In the genomic region with DNA sequence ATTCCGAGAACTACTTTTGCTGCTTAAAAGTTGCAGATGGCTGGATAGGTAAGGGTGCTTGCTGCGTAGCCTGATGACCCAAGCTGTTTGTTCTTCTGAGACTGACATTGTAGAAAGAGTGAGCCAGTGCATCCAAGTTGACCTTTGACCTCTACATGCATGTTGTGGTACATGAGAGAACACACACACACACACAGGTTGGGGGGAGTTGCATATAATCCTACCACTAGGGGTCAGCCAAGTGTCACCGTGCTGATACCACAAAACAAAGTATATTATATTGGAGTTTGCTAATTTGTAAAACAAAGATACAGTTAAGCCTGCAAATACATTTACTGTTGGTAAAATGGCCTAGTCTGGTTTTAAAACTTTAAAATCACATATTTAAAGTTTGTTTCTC, we compare ENCODE assay signal across 8 mouse cellular contexts. TPM values are rescaled to one million over a fixed set of nuclear protein-coding genes. Genes with fewer than 3 reads are reported as not detected.
DNase-seq lines count a peak whose midpoint lies in the region; ATAC-seq and TF ChIP-seq lines count a peak whose summit lies in the region.

No protein-coding gene starts in this region.

- no peak overlapping the region for H3K4me2 ChIP-seq in midbrain, postnatal 0 days (ENCODE audit: low read depth, low read length, poor library complexity, severe bottlenecking)

- H3K4me1 ChIP-seq in midbrain, postnatal 0 days (ENCODE audit: insufficient read depth, low read length): no peaks in the 10 kb centered on the region
- H3K4me1 ChIP-seq in midbrain, embryonic 10.5 days: no peaks in the 10 kb centered on the region

- peak; percentile 71 for TF ChIP-seq CTCF in midbrain, postnatal 0 days (IDR thresholded peaks at IDR 0.05)

- H3K4me3 ChIP-seq in midbrain, postnatal 0 days (ENCODE audit: low read depth, low read length): no peak overlapping the region
- H3K4me3 ChIP-seq in midbrain, embryonic 10.5 days: no peak overlapping the region

- no peaks in the 10 kb centered on the region; the same call in 1 of the 2 replicates for H3K36me3 ChIP-seq in midbrain, postnatal 0 days (ENCODE audit: insufficient read depth, low read length)
- peaks cover 7% of the 10 kb centered on the region; the same call in 1 of the 2 replicates for H3K36me3 ChIP-seq in midbrain, embryonic 10.5 days

- no peaks in the 10 kb centered on the region for H3K9me3 ChIP-seq in midbrain, postnatal 0 days (ENCODE audit: low read length)
- H3K9me3 ChIP-seq in midbrain, embryonic 10.5 days (replicated peaks): no peaks in the 10 kb centered on the region

- no peak overlapping the region for H3K27ac ChIP-seq in midbrain, postnatal 0 days (ENCODE audit: low read depth, low read length)
- no peak overlapping the region for H3K27ac ChIP-seq in midbrain, embryonic 10.5 days (replicated peaks)

- no peak for ATAC-seq in midbrain, postnatal 0 days (ENCODE audit: low FRiP score)
- peak; percentile 90 for ATAC-seq in inflammation-experienced regulatory T-cells, adult 6 months
- ATAC-seq in megakaryocyte-erythroid progenitor cell, adult 5-6 weeks (replicated peaks; ENCODE audit: low FRiP score, low TSS enrichment, poor library complexity, severe bottlenecking): peak; percentile 70

- H3K9ac ChIP-seq in midbrain, postnatal 0 days (replicated peaks; ENCODE audit: low read length, poor library complexity, severe bottlenecking): no peak overlapping the region

- WGBS in midbrain, postnatal 0 days: 76% methylated on average over 3 of the region's 3 CpGs
- WGBS in midbrain, embryonic 10.5 days: 74% methylated on average over 3 of the region's 3 CpGs

- DNase-seq in cerebellum, adult 18-20 months: peak; percentile 38 to 47
- no peak for DNase-seq in cerebellum, adult 11 months
- peak; percentile 42 for DNase-seq in midbrain, postnatal 0 days (ENCODE audit: low spot score)
- DNase-seq in midbrain, embryonic 10.5 days (ENCODE audit: low spot score): no peak
- DNase-seq in cerebellum, postnatal 36 days: peak; percentile 31 to 38
- no peak for DNase-seq in layer of hippocampus, adult 9-11 months

- no peaks in the 10 kb centered on the region for H3K27me3 ChIP-seq in midbrain, postnatal 0 days (ENCODE audit: insufficient read depth, low read length)
- no peaks in the 10 kb centered on the region for H3K27me3 ChIP-seq in midbrain, embryonic 10.5 days (ENCODE audit: low read depth, poor library complexity, severe bottlenecking)

RNA-seq across cellular contexts. Expression of a gene that starts 17.0 kb away (rescaled TPM):
- 8.2 and 10.7 TPM in 2 replicates for total RNA-seq in midbrain, postnatal 0 days (2014; rRNA removed)
- 9.8 and 11.5 TPM in 2 replicates for polyA plus RNA-seq in midbrain, postnatal 0 days (2015; fragmentation: Nextera tagmentation; extraction: Ambion mirVana)
- polyA plus RNA-seq in midbrain, embryonic 10.5 days (2016; fragmentation: Nextera tagmentation; extraction: Ambion mirVana): 24.0 and 26.8 TPM in 2 replicates
- polyA plus RNA-seq in inflammation-experienced regulatory T-cells, adult 6 months (2017; shearing (Covaris generic)): 1 to 10 TPM; 3.2 to 5.2 (median 3.8) TPM
- 39.9 and 65.9 TPM in 2 replicates for total RNA-seq in megakaryocyte-erythroid progenitor cell, adult 5-6 weeks (2014; fragmentation: Nextera tagmentation)
- 57.4 and 65.4 TPM in 2 replicates for total RNA-seq in megakaryocyte-erythroid progenitor cell, adult 5-6 weeks (2017)

RNA-seq across cellular contexts. Expression of a gene that starts 25.4 kb away (rescaled TPM):
- total RNA-seq in midbrain, postnatal 0 days (2014; rRNA removed): 49.6 and 61.8 TPM in 2 replicates
- polyA plus RNA-seq in midbrain, postnatal 0 days (2015; fragmentation: Nextera tagmentation; extraction: Ambion mirVana): 35.0 TPM in 2 replicates
- polyA plus RNA-seq in midbrain, embryonic 10.5 days (2016; fragmentation: Nextera tagmentation; extraction: Ambion mirVana): 49.6 and 50.8 TPM in 2 replicates
- 1 to 10 TPM; 2.5 to 5.9 (median 3.0) TPM for polyA plus RNA-seq in inflammation-experienced regulatory T-cells, adult 6 months (2017; shearing (Covaris generic))
- 45.4 and 48.0 TPM in 2 replicates for total RNA-seq in megakaryocyte-erythroid progenitor cell, adult 5-6 weeks (2014; fragmentation: Nextera tagmentation)
- total RNA-seq in megakaryocyte-erythroid progenitor cell, adult 5-6 weeks (2017): 32.3 and 35.8 TPM in 2 replicates

RNA-seq across cellular contexts. Expression of a gene that starts 55.8 kb away (rescaled TPM):
- total RNA-seq in midbrain, postnatal 0 days (2014; rRNA removed): 3.4 and 3.9 TPM in 2 replicates
- 3.9 and 4.3 TPM in 2 replicates for polyA plus RNA-seq in midbrain, postnatal 0 days (2015; fragmentation: Nextera tagmentation; extraction: Ambion mirVana)
- 6.6 and 7.2 TPM in 2 replicates for polyA plus RNA-seq in midbrain, embryonic 10.5 days (2016; fragmentation: Nextera tagmentation; extraction: Ambion mirVana)
- polyA plus RNA-seq in inflammation-experienced regulatory T-cells, adult 6 months (2017; shearing (Covaris generic)): 10 to 100 TPM in 1 of 3 experiments, 1 to 10 TPM in 2; 6.7 to 16.1 (median 8.9) TPM
- total RNA-seq in megakaryocyte-erythroid progenitor cell, adult 5-6 weeks (2014; fragmentation: Nextera tagmentation): 7.0 and 9.5 TPM in 2 replicates
- 8.3 and 11.0 TPM in 2 replicates for total RNA-seq in megakaryocyte-erythroid progenitor cell, adult 5-6 weeks (2017)

RNA-seq across cellular contexts. Expression of a gene that starts 55.9 kb away (rescaled TPM):
- 17.7 and 22.7 TPM in 2 replicates for total RNA-seq in midbrain, postnatal 0 days (2014; rRNA removed)
- 32.8 and 37.6 TPM in 2 replicates for polyA plus RNA-seq in midbrain, postnatal 0 days (2015; fragmentation: Nextera tagmentation; extraction: Ambion mirVana)
- polyA plus RNA-seq in midbrain, embryonic 10.5 days (2016; fragmentation: Nextera tagmentation; extraction: Ambion mirVana): 47.9 and 49.7 TPM in 2 replicates
- 100 to 1,000 TPM in 1 of 3 experiments, 10 to 100 TPM in 2; 87.5 to 260 (median 96.7) TPM for polyA plus RNA-seq in inflammation-experienced regulatory T-cells, adult 6 months (2017; shearing (Covaris generic))
- 38.8 and 45.6 TPM in 2 replicates for total RNA-seq in megakaryocyte-erythroid progenitor cell, adult 5-6 weeks (2014; fragmentation: Nextera tagmentation)
- 63.0 and 78.0 TPM in 2 replicates for total RNA-seq in megakaryocyte-erythroid progenitor cell, adult 5-6 weeks (2017)

Comparison
In these comparisons a context has a peak if more than half of its experiments do, and no peak if none do; other contexts are left out.
1. DNase-seq: peak in cerebellum, adult 18-20 months (2 of 2), midbrain, postnatal 0 days (single experiment) and cerebellum, postnatal 36 days (2 of 2); none in cerebellum, adult 11 months (single experiment), midbrain, embryonic 10.5 days (single experiment) and layer of hippocampus, adult 9-11 months (single experiment).